Mouse (Mus musculus): ENCODE measurements around the gene Hnrnpf.
"Not testable (repeated sequence)": the region's sequence is repeated elsewhere in the genome, so short reads cannot be mapped to it uniquely, and the experiment has no call there.

Hnrnpf gene

GRCm38 (mm10) chr6:117900126-117901080 lies at the start of gene Hnrnpf:
TSS of gene Hnrnpf (plus strand) at chr6:117900324.
- no peak for DNase-seq

GRCm38 (mm10) chr6:117851747-117852146 lies 48.4 kb upstream of the Hnrnpf start:
- DNase-seq: no peak

GRCm38 (mm10) chr6:117857990-117858389 lies 42.1 kb upstream of the Hnrnpf start:
- DNase-seq: no peak

- DNase-seq: peak; percentile 29
Observed at GRCm38 (mm10) chr6:117861848-117862247, 38.3 kb upstream of the Hnrnpf start, which contains the start of gene Zfp239. TSS of gene Zfp239 (plus strand) at chr6:117862100.

- DNase-seq: no peak
Observed at GRCm38 (mm10) chr6:117862465-117862864, 37.7 kb upstream of the Hnrnpf start.

- peak; percentile 24 for DNase-seq
Observed at GRCm38 (mm10) chr6:117862899-117863620, 37.1 kb upstream of the Hnrnpf start.

GRCm38 (mm10) chr6:117863751-117864150 lies 36.4 kb upstream of the Hnrnpf start:
- DNase-seq: no peak

- no peak for DNase-seq
Observed at GRCm38 (mm10) chr6:117868187-117868586, 31.9 kb upstream of the Hnrnpf start.

GRCm38 (mm10) chr6:117871034-117871433 lies 29.1 kb upstream of the Hnrnpf start:
- DNase-seq: no peak

GRCm38 (mm10) chr6:117873450-117873849 lies 26.7 kb upstream of the Hnrnpf start:
- DNase-seq: not testable (repeated sequence)

- DNase-seq: peak; percentile 43
Observed at GRCm38 (mm10) chr6:117874621-117875281, 25.4 kb upstream of the Hnrnpf start.

GRCm38 (mm10) chr6:117878700-117879407 lies 21.3 kb upstream of the Hnrnpf start:
- DNase-seq: peak; percentile 94

- peak; percentile 98 for DNase-seq
Observed at GRCm38 (mm10) chr6:117879408-117880115, 20.6 kb upstream of the Hnrnpf start.

- no peak for DNase-seq
Observed at GRCm38 (mm10) chr6:117880394-117880838, 19.7 kb upstream of the Hnrnpf start.

GRCm38 (mm10) chr6:117881229-117881628 lies 18.9 kb upstream of the Hnrnpf start:
- DNase-seq: no peak

GRCm38 (mm10) chr6:117881997-117882396 lies 18.1 kb upstream of the Hnrnpf start:
- DNase-seq: no peak

- no peak for DNase-seq
Observed at GRCm38 (mm10) chr6:117885943-117886342, 14.2 kb upstream of the Hnrnpf start.

GRCm38 (mm10) chr6:117888032-117888431 lies 12.1 kb upstream of the Hnrnpf start:
- DNase-seq: no peak

GRCm38 (mm10) chr6:117888642-117889096 lies 11.5 kb upstream of the Hnrnpf start:
- DNase-seq: no peak

- DNase-seq: no peak
Observed at GRCm38 (mm10) chr6:117890257-117890656, 9.9 kb upstream of the Hnrnpf start.

GRCm38 (mm10) chr6:117891369-117892160 lies 8.6 kb upstream of the Hnrnpf start:
- no peak for DNase-seq

All from kidney, adult 11 months (tissue).